Mouse (Mus musculus): ENCODE results near the gene Csnk1e.

The Csnk1e gene

DNA sequence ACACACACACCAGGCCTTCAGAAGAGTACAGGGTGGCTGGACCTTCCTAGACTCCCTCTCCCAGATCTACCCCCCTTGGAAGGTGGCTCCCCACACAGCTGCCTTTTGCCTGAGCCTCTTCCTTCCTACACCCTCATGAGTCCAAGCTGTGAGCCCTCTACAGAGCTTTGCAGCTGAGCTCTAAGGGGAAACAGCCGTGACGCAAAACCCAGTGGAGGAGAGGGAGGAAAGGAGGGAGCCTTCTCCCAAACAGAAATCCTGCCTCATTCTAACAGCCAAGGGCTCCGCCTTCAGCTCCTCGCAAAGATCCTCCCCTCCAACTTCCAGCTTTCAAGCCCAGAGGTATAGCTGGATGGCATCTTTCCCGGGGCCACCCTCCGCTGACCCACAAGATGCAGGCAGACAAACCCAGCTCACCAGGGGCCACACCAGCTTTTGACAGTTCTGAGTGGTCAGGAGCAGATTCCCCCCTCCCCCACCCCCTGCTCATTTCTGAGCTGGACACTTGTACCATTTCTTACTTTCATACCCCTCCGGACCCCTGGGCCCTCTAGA, 11.4 kb downstream of the Csnk1e start:
- DNase-seq (ENCODE audit: low spot score), result no peak

DNA sequence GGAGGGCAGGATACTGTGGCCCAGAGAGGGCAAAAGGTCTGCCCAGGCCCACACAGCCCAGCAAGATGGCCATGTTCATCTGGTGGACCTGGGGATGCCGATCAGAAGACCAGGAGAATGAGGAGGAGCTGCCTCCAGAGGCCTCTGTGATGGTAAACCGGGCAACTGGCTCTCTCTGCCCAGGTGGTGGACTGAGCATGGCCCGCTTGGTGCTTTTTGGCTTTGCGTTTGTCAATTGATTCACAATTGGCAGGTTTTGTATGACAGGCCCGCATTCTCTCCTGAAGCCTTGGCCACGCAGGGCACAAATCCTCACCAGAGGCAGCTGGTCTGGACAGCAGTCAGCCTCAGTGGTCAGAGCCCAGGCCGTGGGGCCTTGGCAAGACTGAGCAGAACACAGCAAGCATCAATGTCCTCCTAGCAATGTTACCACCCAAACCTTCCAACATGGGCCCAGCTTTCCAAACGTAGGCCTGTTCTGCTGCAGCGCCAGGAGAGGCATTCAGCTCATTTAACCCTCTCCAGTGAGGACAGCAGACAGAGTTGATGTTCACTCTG, 12.3 kb downstream of the Csnk1e start:
- DNase-seq (ENCODE audit: low spot score), result no peak

DNA sequence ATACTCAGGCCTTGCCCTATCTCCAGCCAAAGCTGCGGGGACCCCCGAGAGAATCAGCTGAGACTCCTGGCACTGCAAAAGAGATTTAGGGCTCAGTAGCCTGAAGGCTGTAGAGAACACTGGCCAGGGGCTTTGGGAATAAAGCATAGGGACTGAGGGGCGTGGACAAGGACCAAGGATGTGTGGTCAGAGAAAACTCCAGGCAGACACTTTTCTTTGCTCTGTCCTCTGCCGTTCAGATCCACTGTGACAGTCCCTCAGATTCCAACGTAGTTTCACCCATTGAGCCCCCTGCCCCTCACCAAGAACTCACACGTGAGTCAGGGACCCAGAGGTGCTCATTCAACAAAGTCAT, 13.1 kb downstream of the Csnk1e start:
- DNase-seq (ENCODE audit: low spot score), result no peak

DNA sequence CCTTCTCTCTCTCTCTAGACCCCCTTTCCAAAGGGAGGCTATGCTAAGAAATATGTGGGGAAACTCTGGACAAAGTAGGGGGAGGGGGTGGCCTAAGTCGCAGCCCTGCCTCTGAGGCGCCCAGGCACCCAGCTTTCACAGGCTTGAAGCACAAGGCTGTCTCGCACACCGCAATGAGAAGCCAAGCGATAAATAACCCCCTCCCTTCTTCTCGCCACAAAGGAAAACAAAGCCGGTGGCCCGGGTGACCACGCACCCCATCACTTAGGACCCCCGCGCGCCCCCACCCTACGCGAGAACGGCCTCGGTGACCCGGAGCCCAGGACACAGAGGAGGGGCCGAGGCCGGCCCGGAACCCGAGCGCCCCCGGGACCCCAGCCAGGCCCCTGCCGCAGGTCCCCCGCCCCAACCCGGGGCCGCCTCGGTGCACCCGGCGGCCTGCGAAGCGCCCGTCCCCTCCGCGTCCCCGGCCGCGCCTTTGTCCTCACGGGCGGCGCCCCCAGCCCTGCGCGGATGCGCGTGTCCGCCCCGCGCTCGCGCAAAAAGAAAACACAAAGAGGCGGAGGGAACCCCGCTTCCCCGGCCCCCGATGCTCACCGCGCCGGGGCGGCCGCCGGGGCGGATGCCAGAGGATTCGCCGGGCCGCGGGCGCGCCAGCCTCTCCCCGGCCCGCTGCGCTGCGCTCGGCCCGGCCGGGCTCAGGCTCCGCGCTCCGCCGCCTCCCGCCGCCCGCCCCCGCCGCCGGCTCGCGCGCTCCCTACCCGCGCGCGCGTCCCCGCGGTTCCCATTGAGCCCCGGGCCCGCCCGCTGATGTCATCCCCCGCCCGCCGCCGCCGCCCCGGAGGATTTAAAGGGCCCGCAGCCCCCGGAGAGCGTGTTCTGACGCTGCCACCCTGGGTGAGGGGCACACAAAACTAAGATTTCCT, 13.8 kb downstream of the Csnk1e start:
- DNase-seq (ENCODE audit: low spot score), result no peak

DNA sequence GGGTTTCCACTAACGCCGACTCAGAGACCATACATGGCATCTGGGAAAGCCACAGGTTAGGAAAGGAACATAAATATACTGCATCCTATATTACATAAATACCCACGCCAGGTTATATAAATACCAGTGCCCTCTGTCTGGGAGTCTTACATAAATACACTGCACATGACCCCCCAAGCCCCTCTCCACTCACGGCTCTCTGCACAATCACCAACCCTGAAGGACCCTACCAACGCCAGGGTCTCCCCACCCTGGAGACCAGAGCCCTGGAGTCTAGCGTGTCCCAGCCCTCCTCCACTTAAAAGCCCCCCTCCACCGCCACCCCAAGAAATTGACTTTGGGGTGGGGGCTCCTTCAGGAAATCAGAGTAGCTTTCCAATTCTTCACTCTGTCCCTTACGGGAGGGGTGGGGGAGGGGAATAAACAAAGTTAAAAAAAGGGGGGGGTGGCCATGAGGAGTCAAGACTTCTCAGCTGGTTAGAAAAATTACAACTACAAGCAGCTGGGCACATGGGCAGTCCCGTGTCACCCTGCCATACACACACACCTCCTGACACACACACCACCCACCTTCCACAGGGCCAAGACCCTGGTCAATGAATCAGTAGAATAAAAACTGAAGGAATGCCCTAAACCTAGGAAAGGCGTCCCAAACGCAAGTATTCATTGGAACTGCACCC, 14.6 kb downstream of the Csnk1e start:
- DNase-seq (ENCODE audit: low spot score), result no peak

DNA sequence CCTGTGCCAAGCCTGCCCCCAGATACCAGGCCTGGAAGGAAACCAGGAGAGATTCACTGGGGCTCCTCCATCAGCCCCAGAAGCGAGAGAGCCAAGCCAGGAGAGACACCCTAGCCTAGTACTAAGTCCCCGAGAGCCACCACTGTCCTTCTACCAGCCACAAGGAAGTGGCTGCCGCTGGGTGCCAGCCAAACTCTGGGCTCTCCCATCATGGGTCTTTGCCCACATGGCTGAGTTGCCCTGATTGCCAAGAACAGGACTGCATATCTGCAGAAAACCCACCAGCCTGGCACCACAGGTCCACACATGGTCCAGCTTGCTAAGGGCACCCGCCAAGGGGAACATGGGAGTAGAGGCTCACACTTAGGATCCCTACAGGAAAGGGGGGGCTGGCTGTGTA, 15.1 kb downstream of the Csnk1e start:
- DNase-seq (ENCODE audit: low spot score), result no peak

DNA sequence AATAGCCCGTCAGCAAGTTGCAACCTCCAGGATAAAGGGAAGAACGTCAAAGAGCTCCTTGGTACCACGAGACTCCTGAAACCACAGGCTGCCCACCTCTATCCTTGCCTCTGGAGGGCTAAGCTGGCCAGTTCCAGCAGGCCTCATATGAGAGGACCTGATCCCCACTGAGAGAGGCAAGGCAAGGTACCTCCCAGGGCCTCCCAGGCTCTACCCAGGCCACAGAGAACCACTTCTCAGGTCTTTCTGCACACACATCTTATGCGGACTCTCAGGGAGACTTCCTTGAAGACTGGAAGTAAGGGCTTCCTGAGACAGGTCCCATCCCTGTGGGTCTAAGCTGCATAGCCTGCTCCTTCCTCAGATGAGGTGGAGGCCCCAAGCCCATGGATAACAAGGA, 16.0 kb downstream of the Csnk1e start:
- DNase-seq (ENCODE audit: low spot score), result no peak

DNA sequence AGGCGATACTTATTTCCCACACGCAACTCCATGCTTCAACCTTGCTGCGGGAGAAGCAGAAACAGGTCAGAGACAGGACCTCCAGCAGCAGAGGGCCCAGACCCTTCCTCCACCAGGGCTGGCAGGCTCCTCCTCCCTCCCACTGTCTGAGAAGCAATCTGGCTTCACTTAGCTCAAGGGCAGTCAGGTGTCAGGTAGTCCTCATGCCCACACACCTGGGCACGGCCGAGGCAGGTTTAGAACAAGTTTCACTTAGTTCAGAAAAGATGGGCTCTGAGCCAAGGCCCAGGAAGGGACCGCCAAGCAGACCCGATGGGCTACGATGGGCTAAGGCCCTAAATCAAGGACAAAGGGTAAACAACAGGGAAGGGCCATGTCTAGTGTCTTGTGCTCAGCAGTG, 16.6 kb downstream of the Csnk1e start:
- DNase-seq (ENCODE audit: low spot score), result no peak

DNA sequence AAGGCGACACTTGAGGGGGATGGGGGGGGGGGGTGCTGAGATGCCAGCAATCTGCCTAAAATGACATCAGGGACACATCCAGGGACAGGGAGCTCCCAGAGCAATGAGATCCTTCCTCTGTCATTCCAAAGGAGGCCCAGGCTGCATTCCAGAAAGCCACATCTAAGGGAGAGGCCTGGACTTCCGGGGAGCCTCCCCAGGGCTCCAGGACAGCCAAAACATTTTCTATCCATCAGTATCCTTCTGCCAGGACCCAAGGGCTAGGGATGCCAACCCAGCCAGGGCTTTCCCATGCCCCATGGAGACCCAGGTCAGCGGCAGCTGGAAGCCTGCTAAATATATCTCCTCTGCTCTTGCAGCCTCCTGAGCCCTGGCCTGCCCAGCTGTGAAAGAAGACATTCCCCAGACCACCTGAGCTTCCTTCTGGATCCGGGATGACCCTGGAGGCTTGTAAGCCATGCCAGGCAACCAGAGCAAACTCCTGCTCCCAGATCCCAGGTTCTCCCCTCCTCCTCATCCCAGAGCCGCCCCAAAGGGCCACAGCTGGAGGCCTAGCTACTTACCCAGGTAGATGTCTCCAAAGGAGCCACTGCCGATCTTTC, 17.1 kb downstream of the Csnk1e start:
- DNase-seq (ENCODE audit: low spot score), result no peak

DNA sequence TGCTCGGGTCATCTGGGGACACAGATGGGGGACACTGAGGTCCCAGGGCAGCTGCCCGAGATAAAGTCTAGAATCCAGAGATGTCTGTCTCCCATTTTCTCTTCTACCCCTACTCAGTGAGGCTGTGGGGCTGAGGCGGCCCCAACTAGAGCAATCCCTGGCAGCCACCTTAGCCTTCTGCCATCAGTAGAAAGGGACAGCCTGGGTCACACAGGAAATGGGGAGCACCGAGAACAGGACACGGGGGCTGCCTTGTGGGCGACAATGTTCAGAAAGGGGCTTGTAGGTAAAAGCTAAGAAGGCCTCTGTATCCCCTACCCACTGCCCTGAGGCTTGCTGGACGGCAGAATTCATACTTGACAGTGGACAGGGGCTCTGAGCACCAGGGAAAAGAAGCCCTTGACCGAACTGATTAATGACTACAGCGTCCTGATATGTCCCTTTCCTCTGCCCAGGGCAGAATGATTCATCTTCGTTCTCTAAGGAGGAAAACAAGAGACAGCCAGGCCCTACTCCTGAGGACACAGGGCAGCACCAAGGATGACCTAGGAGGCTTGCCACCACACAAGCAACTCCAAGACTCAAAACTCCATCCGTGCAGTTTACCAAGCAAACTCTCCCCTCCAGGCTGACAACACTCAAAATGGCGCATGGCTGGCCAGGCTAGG, 17.7 kb downstream of the Csnk1e start:
- no peak for DNase-seq (ENCODE audit: low spot score)

DNA sequence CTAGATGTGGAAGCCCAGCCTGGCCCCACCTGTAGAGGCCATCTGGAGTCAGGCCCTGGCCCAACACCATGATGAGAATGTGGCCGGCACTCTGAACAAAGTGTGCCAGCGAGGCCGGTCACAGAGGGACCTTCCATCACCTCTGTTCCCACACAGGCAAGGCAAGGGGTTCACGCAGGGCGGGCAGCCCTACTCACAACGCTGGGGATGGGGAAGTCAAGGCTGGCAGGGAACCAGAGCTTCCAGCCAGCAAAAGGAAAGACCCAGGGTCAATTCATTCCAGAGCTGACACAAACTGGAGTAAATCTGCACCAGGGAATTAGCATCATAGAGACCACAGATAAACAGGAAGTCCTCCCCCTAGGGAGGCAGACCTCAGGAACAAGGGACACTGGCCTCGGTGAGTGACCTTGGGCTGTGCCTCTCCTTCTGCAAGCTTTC, 18.9 kb downstream of the Csnk1e start:
- DNase-seq (ENCODE audit: low spot score), result no peak

DNA sequence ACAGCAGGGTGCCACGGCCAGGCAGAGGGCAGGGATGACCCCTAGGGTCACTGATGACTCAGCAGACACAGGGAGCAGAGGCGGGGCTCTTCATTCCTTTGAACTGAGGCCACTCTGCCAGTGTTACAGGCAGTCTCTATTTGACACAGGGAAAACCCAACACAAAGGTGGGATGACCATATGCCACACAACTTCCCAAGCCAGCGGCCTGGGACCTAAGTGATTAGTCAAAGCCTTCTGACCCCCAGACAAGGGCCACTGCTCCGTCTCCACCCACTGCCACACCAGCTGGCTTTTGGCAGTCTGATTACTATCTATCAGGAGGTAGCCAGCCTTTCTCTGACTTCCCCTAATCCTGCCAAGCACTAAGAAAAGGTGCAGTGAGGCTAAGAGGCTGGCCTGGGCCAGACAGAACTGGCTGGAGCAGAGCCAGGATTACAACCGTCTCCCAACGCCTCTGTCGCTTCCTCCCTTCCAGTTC, 20.1 kb downstream of the Csnk1e start:
- DNase-seq (ENCODE audit: low spot score), result no peak

DNA sequence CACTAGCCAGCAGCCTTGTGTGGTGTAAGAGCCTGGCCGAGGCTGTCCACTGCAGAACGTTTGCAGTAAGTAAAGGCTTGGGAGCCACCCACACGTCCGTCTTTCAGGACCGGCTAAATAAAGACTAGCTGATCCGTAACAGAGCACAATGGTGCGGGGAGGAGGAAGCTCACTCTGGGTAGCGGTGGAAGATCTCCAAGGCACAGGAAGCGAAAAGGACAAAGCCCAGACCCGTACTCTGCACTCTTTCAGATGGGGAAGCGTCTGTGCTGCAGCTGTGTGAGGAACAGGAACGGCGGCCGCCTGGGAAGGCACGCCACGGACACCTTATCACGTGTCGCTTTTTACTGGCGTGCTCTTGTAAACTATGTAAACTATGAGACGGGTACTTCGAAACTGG, 22.5 kb downstream of the Csnk1e start:
- DNase-seq (ENCODE audit: low spot score), result no peak

DNA sequence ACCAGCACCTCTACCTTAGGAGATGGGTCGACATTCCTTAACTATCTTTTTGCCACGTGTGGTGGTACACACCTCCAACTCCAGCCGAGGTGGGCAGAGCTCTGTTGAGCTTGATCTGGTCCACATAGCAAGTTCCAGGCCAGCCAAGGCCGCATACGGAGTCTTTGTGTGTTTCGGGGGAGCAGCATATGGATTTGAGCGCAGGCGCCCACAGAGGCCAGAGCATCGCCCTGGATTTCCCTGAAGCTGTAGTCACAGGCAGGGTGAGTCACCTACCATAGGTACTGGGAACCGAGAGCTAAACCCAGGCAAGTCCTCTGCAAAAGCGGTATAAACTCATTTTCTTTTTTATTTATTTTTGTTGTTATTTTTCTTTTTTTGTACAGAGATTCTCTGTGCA, 23.0 kb downstream of the Csnk1e start:
- no peak for DNase-seq (ENCODE audit: low spot score)

DNA sequence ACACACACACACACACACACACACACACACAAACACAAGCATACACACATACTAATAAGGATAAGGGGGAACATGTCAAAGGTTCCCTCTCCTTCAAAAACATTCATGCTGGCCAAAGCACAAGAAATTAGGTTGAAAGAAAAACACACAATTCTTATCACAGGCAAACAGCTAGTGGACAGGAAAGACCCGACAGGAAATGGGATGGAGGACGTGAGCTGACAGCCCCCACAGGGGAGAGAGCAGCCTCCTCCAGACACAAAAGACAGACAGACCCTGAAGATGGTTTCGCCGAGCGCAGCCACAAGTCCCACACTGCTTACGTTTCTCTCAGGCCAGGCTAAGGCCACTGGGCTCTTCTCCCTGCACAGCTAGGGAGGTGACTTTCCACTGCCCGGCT, 23.4 kb downstream of the Csnk1e start:
- no peak for DNase-seq (ENCODE audit: low spot score)

DNA sequence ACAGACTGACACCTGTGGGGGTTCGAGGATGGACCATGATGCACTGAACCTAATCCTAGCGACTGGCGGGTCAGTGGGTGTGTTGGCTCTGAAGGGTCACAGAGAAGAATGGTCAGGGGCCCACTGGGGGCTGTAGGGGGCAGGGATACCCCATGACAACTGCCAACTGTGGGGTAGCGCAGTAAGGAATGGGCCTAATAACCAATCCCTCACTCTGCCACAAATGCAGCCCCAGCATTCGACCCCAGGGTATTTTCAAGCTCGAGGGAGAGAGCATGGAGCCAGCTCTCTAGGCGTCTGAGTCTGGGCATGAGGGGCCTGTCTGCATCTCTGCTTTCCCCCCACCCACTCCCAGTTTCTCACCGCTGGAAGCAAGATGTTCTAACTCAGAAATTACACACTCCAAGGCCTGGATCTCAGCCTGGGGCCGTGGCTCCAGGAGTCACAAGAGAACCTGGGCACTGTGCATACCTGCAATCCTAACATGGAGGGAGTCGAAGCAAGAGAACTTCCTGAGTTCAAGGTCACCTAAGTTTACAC, 24.8 kb downstream of the Csnk1e start:
- DNase-seq (ENCODE audit: low spot score), result no peak

DNA sequence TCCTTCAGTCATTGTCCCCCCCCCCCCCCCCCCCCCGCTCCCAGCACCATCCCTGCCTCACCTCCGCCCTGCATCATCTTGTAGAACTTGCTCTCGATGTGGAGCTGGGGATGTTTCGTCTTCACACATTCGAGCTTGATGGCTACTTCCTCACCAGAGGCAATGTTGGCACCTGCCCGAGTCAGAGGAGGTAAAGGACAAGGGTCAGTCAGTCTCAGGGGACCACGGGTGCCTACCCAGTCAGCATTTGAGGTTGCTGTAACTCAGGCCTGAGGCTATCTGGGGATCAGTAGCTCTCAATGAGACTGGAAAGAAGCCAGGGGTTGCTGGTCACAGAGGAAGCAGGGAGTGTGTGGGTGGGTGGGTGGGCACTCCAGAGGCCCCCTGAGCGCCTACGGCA, 25.4 kb downstream of the Csnk1e start:
- DNase-seq (ENCODE audit: low spot score), result no peak

DNA sequence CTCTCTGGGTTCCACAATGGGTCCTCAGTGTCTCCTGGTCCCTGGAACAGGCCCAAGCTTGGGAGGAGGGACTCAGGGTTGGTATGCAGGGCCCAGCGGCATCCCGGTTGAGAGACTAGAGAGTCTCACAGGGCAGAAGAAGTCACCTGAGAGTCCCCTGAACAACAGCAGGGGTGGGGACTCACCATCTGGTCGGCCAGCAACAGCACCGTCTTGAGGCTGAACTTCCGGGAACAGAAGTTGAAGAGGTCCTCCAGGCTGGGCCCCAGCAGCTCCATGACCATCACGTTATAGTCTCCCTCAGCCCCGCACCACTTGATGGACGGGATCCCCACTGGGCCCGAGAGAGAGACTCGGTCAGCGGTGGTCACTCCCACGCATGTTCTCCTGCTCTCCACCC, 25.8 kb downstream of the Csnk1e start:
- DNase-seq (ENCODE audit: low spot score), result no peak

DNA sequence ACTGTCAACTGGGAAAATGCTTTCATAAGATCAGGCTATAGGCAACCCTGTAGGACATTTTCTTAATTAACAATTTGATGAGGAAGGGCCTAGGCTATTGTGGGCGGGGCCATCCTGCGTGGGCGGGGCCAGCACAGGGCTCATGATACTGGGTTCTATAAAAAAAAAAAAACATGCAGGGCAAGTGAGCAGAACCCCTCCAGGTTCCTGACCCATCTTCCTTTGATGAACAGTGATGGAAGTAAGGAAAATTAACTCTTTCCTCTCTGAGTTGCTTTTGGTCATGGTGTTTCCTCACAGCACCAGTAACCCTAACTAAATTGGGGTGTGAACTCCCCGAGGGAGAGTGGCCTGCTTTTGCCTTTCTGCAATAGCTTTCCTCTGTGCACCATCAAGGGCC, 26.8 kb downstream of the Csnk1e start:
- no peak for DNase-seq (ENCODE audit: low spot score)

DNA sequence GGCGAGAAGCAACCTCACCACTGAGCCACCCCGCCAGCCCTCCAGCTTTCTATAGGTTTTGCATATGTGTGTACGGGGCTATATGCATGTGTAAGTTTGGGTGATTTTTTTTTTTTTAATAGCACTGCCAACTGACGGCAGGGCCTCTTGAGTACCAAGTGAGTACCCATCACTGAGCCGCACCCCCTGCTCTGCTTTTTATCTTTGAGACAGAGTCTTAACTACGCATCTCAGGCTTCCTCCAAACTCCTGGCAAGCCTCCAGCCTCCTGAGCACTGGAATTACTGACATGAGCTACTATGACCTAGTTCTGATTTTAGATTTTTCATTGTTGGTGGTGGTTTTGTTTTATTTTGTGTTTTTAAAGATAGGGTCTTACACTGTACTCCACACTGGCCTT, 27.9 kb downstream of the Csnk1e start:
- DNase-seq (ENCODE audit: low spot score), result no peak

DNA sequence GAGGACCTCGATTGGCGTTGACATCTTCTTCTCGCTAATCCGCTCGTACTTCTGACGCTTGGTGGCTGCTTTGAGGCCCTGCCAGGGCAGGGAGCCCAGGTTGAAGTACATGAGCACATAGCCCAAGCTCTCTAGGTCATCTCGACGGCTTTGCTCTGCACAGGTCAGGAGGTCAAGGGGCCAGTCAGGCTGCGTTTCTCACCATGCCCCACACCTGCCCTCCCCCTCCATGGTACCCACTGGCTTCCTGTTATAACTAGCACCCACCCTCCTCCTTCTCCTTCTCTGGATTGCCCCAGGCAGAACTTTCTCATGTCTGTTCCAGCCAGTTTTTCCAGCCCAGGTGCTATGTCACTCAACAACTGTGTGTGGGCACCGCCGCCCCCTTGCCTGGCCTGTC, 29.9 kb downstream of the Csnk1e start:
- DNase-seq (ENCODE audit: low spot score), result no peak

DNA sequence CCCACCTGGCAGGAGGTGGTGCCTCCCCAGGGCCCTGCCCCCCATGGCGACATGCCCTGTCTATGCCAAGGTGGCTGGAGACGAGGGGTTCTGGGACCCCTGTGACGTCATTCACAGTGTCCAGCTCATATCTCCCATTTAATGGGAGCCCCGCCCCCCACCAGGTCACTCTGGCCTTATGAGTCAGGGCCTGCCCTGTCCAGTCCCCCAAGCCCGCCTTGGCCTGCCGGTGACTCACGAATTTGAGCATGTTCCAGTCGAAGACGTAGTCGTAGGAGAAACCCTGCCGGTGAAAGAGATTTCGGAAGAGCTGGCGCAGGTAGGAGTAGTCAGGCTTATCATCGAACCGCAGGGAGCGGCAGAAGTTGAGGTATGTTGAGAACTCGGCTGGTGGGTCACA, 30.8 kb downstream of the Csnk1e start:
- no peak for DNase-seq (ENCODE audit: low spot score)
